Mouse (Mus musculus): ENCODE measurements at regions not wholly inside any gene's neighbourhood (a gene's known extent, or its start where the extent isn't known, plus 50 kb on each side); places are given as distances from the start of the nearest gene placed in this dataset.

- no peak for TF ChIP-seq CTCF (IDR thresholded peaks at IDR 0.05; ENCODE audit: extremely low read depth, insufficient read depth, insufficient read length, insufficient replicate concordance)
- no peak for TF ChIP-seq POLR2A (IDR thresholded peaks at IDR 0.05; ENCODE audit: low read depth, low read length)
Measured at GRCm38 (mm10) chr5:102167981-102168380, 98.3 kb upstream of the Wdfy3 start.

Measured in spleen, adult 2 months (tissue).